Mouse (Mus musculus) spleen, adult 12 weeks (tissue): ENCODE data around the gene Ptpn1.

Experiments used
- DNase-seq: peaks from one replicate; pipeline ENCODE4 v3.0.0; 2022; ENCODE audit warnings: low spot score

Gene Ptpn1

DNA sequence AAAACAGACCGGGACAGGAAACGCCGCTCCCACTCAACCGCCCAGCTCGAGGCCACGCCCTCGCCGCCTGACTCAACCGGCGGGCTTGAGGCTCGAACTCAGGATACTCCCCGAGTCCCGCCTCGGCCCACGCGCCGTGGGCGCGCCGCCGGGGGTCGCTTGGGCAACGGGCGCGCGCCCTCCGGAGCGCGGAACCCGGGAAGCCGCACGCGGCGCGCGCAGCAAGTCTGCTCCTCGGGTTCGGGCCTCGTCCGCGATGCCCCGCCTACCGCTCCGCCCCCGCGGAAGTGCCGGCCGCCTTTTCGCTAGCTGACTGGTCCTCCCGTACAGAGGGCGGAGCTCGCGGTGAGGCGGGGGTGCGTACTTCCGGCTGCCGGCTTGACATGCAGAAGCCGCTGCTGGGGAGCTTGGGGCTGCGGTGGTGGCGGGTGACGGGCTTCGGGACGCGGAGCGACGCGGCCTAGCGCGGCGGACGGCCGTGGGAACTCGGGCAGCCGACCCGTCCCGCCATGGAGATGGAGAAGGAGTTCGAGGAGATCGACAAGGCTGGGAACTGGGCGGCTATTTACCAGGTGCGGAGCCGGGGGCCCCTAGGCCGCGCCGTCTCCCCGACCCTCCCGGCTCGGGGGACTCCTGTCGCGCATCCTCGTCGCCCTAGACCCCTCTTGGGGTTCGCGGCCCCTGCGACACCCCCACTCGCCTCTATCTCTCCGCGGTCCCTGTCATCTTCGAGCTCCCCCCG, at the start of gene Ptpn1:
Gene Ptpn1 (plus strand): TSS at position 73 of the 742 bp plus-strand sequence.
- peak; percentile 98 for DNase-seq

- DNase-seq = no peak
Observed at GRCm38 (mm10) chr2:167886485-167886884, 45.4 kb upstream of the Ptpn1 start.

GRCm38 (mm10) chr2:167887516-167888347, 44.1 kb upstream of the Ptpn1 start:
- no peak for DNase-seq

- no peak for DNase-seq
Observed at GRCm38 (mm10) chr2:167888834-167889233, 43.0 kb upstream of the Ptpn1 start.

DNA sequence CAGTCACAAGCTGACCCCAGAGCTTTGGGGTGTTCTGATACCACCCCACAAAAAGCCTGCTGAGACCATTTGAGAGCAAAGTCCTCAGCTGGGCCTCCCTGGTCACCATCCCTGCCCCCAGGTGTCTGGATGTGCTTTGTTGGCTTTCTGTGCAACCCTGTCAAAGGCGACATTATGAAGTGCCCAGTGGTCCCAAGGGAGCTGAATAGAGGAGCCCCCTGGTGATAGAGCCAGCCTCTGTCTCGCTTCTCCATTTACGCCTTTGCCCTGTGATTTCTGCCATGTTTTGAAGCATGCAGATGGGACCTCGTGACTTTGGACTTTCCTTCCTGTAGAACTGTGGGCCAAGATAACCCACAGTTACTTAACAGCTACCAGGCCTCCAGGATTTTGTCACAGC, 42.0 kb upstream of the Ptpn1 start:
- no peak for DNase-seq

- DNase-seq = no peak
Observed at GRCm38 (mm10) chr2:167891908-167892307, 39.9 kb upstream of the Ptpn1 start.

DNA sequence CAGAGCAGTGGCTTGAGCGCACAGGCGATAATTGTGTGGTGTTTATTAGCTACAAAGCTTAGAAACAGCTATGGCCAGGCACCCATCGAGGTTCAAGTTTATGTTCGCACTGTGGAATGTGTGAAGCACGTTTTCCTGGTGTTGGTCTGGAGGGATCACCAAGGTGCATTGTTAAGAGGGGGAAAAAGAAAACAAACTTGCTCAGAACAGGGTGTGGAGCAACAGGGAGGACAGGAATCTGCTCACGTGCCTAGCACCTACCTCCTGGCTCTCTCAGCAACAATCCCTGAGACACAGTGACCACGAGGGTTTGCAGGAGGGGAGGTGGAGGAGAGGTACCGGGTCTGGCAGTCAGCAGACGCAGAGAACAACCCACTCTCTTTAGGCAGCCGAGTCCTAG, 38.2 kb upstream of the Ptpn1 start:
- DNase-seq = no peak

DNA sequence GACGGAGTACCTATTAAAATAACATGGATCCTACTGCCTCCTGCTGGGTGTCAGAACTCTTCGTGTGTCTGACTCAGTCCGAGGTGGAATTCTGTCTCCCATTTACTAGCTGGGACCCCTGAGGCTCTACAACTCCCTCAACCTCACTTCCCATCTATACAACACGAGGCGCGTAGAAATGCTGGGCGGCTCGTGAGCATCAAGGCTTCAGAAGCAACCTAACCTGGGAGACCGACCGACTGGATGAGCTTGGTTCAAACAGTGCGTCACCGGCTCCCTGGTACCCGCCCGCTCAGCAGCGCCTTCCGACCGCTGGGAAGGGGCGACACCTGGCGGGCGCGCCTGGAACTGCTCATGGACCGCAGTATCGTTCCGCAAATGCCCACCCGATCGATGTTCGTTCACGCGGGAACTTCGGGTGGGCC, 36.9 kb upstream of the Ptpn1 start:
- DNase-seq = peak; percentile 66

GRCm38 (mm10) chr2:167897896-167898295, 34.0 kb upstream of the Ptpn1 start:
- DNase-seq = no peak

- no peak for DNase-seq
Observed at GRCm38 (mm10) chr2:167899989-167900421, 31.9 kb upstream of the Ptpn1 start.

GRCm38 (mm10) chr2:167902116-167902703, 29.6 kb upstream of the Ptpn1 start:
- DNase-seq = no peak

DNA sequence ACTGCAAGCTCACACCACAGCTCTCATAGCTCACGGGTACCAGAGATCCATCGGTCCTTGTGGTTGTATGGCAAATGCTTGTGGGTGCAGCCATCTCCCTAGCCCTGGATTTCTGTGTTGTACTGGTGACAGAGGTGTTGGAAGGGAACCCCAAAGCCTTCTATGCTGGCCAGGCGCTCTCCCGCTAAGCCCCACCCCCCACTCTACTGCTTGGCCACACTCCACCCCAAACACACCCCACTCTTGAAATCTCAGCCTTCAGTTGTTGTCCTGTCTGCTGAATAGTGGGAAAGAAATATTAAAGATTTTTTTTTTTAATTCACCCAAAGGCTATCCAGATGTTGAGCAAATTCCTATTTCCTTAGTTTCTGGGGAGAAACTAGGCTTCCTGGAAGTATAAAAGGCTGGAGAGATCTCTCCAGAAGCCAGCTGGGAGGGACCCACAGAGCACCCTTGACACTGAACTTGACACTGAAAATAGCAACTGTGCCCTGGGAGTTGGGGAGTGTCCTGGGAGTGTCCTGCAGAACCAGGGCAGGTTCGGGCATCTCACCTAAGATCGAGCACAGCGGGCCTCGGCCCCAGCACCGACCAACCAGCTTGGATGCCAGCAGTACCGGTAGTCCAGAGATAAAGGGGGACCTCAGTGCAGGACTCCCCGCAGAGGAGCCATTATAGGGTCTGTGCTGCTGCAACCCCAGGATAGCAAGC, 28.5 kb upstream of the Ptpn1 start:
- DNase-seq = no peak

DNA sequence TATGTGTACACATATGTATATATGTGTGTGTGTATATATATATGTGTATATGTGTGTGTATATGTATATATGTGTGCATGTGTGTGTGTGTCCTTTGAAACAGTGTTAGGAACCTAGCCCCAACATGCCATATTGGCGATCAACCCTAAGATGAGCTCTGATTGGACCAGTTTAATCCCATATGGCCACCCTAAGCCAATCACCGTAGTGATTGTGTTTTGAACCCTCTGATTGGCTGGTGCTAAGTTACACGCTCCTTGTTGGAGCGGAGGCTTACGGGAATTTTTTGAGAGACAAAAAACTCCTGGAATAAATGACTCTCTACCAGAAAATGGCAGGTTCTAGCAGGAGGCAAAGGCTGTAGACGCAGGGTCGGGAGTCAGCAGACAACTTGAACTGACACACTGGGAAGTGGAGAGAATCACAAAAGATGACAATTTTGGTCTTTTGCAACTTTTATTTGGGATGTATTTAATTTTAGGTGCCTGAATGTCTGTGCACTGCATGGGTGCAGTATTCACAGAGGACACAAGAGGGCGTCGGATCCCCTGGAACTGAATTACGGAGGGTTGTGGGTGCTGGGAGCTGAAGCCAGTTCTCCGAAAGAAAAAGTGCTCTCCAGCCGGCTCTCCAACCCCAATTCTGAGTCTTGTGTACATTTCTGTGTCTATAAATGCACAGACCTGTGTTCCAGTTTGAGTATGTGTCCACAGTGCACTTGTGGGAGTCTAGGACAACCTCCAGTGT, 27.1 kb upstream of the Ptpn1 start:
- no peak for DNase-seq

DNA sequence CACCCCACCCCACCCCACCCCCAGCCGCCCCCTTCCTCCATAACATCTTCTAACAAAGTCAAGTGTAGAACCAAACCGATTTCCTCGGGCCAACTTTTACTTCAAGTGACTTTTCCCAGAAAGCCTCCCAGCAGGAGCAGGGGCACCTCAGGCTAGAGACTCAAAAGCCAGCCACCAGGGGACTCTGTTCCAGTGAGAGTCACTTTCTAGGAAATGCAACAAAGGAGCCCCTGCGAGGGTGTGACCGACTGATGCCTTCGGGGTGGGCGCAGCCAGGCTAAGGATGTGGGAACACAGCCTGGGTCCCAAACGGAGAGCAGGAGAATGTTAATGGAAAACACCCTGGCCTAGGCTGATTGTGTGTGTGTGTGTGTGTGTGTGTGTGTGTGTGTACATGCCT, 26.3 kb upstream of the Ptpn1 start:
- no peak for DNase-seq

GRCm38 (mm10) chr2:167906729-167907128, 25.1 kb upstream of the Ptpn1 start:
- no peak for DNase-seq

GRCm38 (mm10) chr2:167909531-167910177, 22.2 kb upstream of the Ptpn1 start:
- no peak for DNase-seq

DNA sequence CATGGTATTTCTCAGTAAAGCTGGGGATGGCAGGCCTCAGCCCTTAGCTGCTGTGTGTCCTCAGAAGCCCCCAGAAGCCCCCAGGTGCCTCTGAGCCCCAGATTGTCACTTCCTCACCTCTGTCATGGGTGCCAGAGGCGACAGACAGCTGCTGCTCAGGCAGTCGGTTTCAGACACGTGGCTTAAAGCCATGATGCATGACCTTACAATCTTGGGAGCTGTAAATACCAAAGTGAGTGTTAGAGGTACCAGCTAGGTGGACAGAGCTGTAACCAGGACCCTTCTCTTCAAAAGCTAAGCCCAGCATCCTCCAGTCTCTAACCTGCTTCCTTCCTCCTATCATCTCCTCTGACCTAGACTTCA, 21.7 kb upstream of the Ptpn1 start:
- no peak for DNase-seq

DNA sequence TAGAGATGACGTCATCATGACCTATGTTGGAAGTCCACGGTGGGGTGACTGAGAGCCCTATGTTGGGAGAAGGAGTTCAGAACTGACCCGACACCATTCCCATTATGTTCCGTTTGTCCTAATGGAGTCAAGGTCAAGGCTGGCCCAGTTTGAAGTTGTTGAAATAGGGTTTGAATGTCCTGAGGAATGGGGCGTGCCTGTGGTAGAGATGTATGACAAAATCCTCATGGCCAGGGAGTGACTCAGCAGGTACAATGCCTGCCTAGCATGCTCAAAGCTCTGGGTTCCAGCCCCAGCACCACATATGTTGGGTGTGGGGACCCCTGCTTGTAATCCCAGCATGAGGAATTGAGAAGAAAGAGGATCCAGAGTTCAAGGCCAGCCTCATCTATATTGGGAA, 20.3 kb upstream of the Ptpn1 start:
- no peak for DNase-seq

DNA sequence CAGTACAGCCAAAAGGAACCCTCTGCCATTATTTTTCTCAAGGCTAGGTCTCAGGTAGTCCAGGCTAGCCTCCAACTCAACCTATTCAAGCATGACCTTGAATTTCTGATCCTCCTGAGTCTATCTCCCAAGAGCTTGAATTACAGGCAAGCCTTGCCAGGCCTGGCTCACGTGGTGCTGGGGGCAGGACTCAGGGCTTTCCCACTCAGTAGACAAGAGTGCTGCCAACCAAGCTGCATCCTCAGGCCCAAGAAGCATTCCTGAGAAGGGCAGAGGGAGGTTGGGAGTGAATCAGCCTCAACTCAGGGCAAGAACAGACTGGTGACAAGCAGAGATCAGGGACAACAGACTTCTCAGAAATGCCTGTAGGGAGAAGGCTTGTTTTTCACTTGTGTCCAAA, 12.8 kb upstream of the Ptpn1 start:
- DNase-seq = no peak

- no peak for DNase-seq
Observed at GRCm38 (mm10) chr2:167920041-167920440, 11.8 kb upstream of the Ptpn1 start.

DNA sequence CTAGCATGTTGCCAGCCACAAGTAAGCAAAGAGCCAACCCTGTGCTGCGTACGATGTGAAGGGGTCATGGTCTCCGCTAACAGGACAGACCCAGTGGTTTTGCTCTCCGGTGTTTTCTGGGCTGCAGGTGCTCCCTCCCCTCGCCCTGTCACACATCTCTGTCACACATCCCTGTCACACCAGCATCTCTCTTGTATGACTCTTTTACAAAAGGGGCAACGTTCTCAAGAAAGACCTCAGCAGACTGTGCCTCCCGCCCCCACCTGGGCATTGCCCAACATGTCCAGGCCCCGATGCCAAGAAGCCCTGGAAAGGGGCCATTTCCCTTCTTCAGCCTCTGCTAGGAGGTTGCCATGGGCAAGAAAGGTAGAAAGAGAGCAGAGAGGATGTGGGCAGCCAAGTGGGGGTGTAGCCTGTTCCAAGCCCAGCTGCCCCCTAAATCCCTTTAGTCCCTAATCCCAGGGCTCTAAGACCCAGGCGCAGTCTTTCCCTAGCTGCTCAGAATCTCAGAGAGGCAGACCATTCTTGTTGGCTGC, 10.8 kb upstream of the Ptpn1 start:
- DNase-seq = no peak
